Comparison of ENCODE assay signal across 8 mouse cellular contexts in the genomic region with DNA sequence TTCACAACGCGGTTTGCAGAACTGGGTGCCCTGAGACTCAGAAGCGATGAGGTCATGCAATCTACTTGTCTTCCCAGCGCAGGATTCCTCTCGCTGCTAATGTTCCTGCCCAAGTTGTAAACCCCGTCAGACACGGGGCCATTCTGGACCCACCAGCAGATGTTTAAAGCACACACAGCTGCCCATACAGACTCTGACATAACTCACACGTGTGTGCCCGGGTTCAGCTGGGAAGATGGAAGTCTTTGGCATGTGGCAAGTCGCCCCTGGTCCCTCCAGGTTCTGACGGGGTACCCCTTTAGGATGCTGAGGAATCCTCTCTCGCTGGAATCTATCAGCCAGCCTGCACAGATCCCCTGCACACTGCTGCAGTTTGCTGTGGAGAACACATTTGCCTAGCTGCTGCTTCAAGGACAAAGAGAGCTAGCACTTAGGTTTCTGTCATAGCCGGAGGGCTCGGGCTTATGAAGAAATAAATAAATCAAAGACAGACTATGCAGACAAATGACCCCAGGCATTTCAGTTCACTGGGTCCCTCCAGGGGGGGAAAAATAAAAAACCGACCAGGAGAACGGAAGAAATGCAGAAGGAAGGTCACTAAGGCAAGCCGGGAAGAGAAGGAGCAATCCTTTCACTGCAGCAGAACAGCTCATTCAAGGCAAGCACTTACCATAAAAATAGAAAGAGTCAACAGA.
DNase-seq lines count a peak whose midpoint lies in the region; ATAC-seq lines count a peak whose summit lies in the region.

No protein-coding gene starts in this region.

- peaks cover 27% of the 10 kb centered on the region for H3K4me1 ChIP-seq in forebrain, embryonic 15.5 days
- H3K4me1 ChIP-seq in neural tube, embryonic 12.5 days = peaks cover 14% of the 10 kb centered on the region

- no peaks in the 10 kb centered on the region for H3K9me3 ChIP-seq in forebrain, embryonic 15.5 days
- no peaks in the 10 kb centered on the region for H3K9me3 ChIP-seq in neural tube, embryonic 12.5 days

- 2% methylated on average over 17 of the region's 17 CpGs for whole genome bisulfite sequencing in forebrain, embryonic 15.5 days
- WGBS in neural tube, embryonic 12.5 days = under 1% methylated on average over 17 of the region's 17 CpGs

- H3K27ac ChIP-seq in forebrain, embryonic 15.5 days (replicated peaks) = peak overlapping the region; percentile 75
- H3K27ac ChIP-seq in neural tube, embryonic 12.5 days = peak overlapping the region; percentile 37; the same call in 1 of the 2 replicates

- ATAC-seq in forebrain, embryonic 15.5 days (replicated peaks) = peak; percentile 83
- peak; percentile 75 for ATAC-seq in neural tube, embryonic 12.5 days (ENCODE audit: low FRiP score, low read depth)

- peak; percentile 4 for DNase-seq in adrenal gland, adult 2 months
- DNase-seq in adrenal gland, postnatal 14 days = no peak
- DNase-seq in ZHBTc4 (ENCODE audit: low read depth, low spot score) = peak; percentile 12
- DNase-seq in layer of hippocampus, postnatal 36 days = peak; percentile 31 to 42
- DNase-seq in thymus, postnatal 36 days = no peak
- no peak for DNase-seq in gastrocnemius, postnatal 10 days

- H3K4me2 ChIP-seq in forebrain, embryonic 15.5 days (replicated peaks) = peak overlapping the region; percentile 80
- peak overlapping the region; percentile 85 for H3K4me2 ChIP-seq in neural tube, embryonic 12.5 days (replicated peaks)

- H3K36me3 ChIP-seq in forebrain, embryonic 15.5 days = no peaks in the 10 kb centered on the region
- H3K36me3 ChIP-seq in neural tube, embryonic 12.5 days = no peaks in the 10 kb centered on the region

- peak overlapping the region; percentile 59 for H3K4me3 ChIP-seq in forebrain, embryonic 15.5 days
- H3K4me3 ChIP-seq in neural tube, embryonic 12.5 days = peak overlapping the region; percentile 49

- H3K9ac ChIP-seq in forebrain, embryonic 15.5 days (replicated peaks) = peak overlapping the region; percentile 65
- H3K9ac ChIP-seq in neural tube, embryonic 12.5 days = peak overlapping the region; percentile 54

- H3K27me3 ChIP-seq in forebrain, embryonic 15.5 days = no peaks in the 10 kb centered on the region
- no peaks in the 10 kb centered on the region for H3K27me3 ChIP-seq in neural tube, embryonic 12.5 days (replicated peaks)

Comparison
In these comparisons a context has a peak if more than half of its experiments do, and no peak if none do; other contexts are left out.
1. DNase-seq: peak in adrenal gland, adult 2 months (single experiment), ZHBTc4 (single experiment) and layer of hippocampus, postnatal 36 days (2 of 2); none in adrenal gland, postnatal 14 days (single experiment), thymus, postnatal 36 days (0 of 2) and gastrocnemius, postnatal 10 days (single experiment).